Mouse (Mus musculus): ENCODE data around the gene Zfp385a.

The Zfp385a gene

GRCm38 (mm10) chr15:103339961-103340337, at the start of gene Zfp385a:
TSS of gene Zfp385a (minus strand) at chr15:103340093.
- DNase-seq (ENCODE audit: low read depth, low spot score) = peak; percentile 89

- peak; percentile 45 for DNase-seq (ENCODE audit: low read depth, low spot score)
Observed at GRCm38 (mm10) chr15:103388556-103389145, 48.8 kb upstream of the Zfp385a start.

GRCm38 (mm10) chr15:103383771-103384488, 44.0 kb upstream of the Zfp385a start:
- no peak for DNase-seq (ENCODE audit: low read depth, low spot score)

GRCm38 (mm10) chr15:103382795-103383406, 43.0 kb upstream of the Zfp385a start:
- no peak for DNase-seq (ENCODE audit: low read depth, low spot score)

GRCm38 (mm10) chr15:103382075-103382474, 42.2 kb upstream of the Zfp385a start:
- DNase-seq (ENCODE audit: low read depth, low spot score) = peak; percentile 38

- DNase-seq (ENCODE audit: low read depth, low spot score) = no peak
Observed at GRCm38 (mm10) chr15:103378665-103379356, 38.9 kb upstream of the Zfp385a start.

GRCm38 (mm10) chr15:103377752-103378664, 38.1 kb upstream of the Zfp385a start:
- no peak for DNase-seq (ENCODE audit: low read depth, low spot score)

- DNase-seq (ENCODE audit: low read depth, low spot score) = no peak
Observed at GRCm38 (mm10) chr15:103376837-103377269, 37.0 kb upstream of the Zfp385a start.

- no peak for DNase-seq (ENCODE audit: low read depth, low spot score)
Observed at GRCm38 (mm10) chr15:103375112-103375800, 35.4 kb upstream of the Zfp385a start.

GRCm38 (mm10) chr15:103372461-103372860, 32.6 kb upstream of the Zfp385a start:
- DNase-seq (ENCODE audit: low read depth, low spot score) = no peak

- no peak for DNase-seq (ENCODE audit: low read depth, low spot score)
Observed at GRCm38 (mm10) chr15:103371741-103372140, 31.8 kb upstream of the Zfp385a start.

GRCm38 (mm10) chr15:103371208-103371607, 31.3 kb upstream of the Zfp385a start:
- no peak for DNase-seq (ENCODE audit: low read depth, low spot score)

- no peak for DNase-seq (ENCODE audit: low read depth, low spot score)
Observed at GRCm38 (mm10) chr15:103370462-103370861, 30.6 kb upstream of the Zfp385a start.

GRCm38 (mm10) chr15:103369123-103369522, 29.2 kb upstream of the Zfp385a start:
- peak; percentile 67 for DNase-seq (ENCODE audit: low read depth, low spot score)

GRCm38 (mm10) chr15:103368179-103368940, 28.5 kb upstream of the Zfp385a start:
- DNase-seq (ENCODE audit: low read depth, low spot score) = no peak

GRCm38 (mm10) chr15:103366376-103367149, 26.7 kb upstream of the Zfp385a start, which contains the start of gene Itga5:
TSS of gene Itga5 (minus strand) at chr15:103366763.
- DNase-seq (ENCODE audit: low read depth, low spot score) = peak; percentile 31

- no peak for DNase-seq (ENCODE audit: low read depth, low spot score)
Observed at GRCm38 (mm10) chr15:103365471-103366375, 25.8 kb upstream of the Zfp385a start.

GRCm38 (mm10) chr15:103364761-103365160, 24.9 kb upstream of the Zfp385a start:
- DNase-seq (ENCODE audit: low read depth, low spot score) = no peak

Measured in brain, adult 2 months (tissue).